Mouse (Mus musculus): ENCODE measurements around the gene Cdh24.

Gene Cdh24

GRCm38 (mm10) chr14:54605752-54606321 is 35.3 kb downstream of the Cdh24 start, which contains the start of gene 4931414P19Rik:
4931414P19Rik (minus strand) TSS chr14:54605993.
- peak; percentile 88 for DNase-seq (ENCODE audit: low spot score)

- DNase-seq (ENCODE audit: low spot score) = no peak
Observed at GRCm38 (mm10) chr14:54603686-54604085, 37.5 kb downstream of the Cdh24 start.

- DNase-seq (ENCODE audit: low spot score) = peak; percentile 98
Observed at GRCm38 (mm10) chr14:54603038-54603654, 38.0 kb downstream of the Cdh24 start.

GRCm38 (mm10) chr14:54602613-54603012 is 38.6 kb downstream of the Cdh24 start:
- no peak for DNase-seq (ENCODE audit: low spot score)

GRCm38 (mm10) chr14:54601601-54602000 is 39.6 kb downstream of the Cdh24 start:
- no peak for DNase-seq (ENCODE audit: low spot score)

- DNase-seq (ENCODE audit: low spot score) = no peak
Observed at GRCm38 (mm10) chr14:54597084-54597483, 44.1 kb downstream of the Cdh24 start.

DNA sequence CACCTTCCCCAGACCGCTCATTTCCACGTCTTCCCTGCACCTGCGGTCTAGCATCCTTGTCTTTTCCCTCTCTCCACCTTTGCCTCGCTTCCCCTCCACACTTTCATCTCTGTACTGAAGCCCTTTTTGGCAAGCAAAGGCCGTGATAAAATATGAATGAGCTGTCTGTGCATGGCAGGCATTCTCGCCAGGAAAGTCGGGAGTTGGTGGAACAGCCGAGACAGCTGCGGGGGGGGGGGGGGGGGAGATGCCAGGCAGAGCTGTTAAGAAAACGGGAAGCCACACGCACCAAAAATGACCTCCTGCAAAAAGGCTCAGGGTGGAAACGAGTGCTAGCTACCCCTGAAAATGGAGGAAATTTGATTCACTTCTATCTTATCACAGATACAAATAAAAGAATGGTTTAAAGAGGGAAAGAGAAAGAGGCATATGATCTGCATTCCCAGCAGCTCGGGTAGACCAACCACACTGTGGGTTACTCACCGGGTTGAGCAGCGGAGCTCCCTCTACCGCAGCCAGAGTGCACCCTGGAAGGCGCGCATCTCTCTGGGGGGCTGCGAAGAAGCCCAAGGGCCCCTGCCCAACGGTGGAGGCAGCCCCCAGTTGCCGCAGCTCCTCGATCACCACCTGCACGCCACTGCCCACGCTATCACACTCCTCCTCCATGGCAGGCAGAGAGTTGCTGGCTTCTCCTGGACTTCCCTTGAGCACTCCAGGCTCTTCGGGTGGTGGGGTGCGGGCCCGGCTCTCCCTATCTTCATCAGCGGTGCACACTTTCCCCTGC is 46.3 kb downstream of the Cdh24 start:
- DNase-seq (ENCODE audit: low spot score) = no peak

DNA sequence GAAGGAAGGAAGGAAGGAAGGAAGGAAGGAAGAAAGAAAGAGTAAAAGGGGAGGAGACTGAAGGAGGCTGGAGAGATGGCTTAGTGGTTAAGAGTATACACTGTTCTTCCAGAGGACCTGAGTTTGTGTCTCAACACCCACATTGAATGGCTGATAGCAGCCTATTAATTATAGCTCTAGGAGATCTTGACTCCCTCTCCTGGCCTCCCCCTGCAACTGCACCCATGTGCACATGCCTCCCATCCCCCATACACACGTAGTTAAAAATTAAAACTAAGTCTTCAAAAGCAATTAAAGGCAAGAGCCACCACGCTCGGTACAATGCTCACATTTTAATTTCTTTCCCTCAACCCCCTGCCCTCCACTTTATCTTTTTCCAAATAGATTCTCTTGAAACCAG is 47.1 kb downstream of the Cdh24 start:
- no peak for DNase-seq (ENCODE audit: low spot score)

DNA sequence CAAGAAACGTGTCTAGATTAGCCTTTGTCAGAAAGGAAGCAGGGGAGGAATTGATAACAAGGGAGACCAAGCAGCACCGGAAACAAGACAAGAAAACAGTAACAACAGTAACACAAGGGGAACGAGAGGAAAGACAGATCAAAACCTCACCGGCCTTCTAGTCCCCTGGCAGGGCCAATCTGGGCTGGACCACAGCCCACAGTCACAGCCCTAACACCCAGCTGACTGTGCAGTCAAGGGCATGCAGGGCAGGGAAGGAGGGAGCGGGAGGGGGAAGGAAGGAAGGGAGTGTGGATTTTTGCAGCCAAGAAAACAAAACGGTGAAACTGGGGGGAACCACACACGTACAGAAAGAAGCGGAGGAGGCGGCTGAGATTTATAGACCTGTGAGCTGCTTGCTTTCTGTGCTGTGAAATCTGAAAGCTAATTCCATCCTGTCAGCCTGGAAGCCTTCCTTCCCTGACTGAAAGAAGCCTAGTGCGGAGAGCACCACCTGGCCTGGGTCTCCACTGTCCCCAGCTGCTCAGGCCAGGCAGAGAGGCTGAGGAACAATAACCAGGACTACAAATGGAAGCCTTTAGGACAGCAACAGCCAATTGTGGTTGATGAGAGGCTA is 48.7 kb downstream of the Cdh24 start:
- DNase-seq (ENCODE audit: low spot score) = peak; percentile 45

GRCm38 (mm10) chr14:54591056-54591455 is 50.1 kb downstream of the Cdh24 start:
- no peak for DNase-seq (ENCODE audit: low spot score)

DNA sequence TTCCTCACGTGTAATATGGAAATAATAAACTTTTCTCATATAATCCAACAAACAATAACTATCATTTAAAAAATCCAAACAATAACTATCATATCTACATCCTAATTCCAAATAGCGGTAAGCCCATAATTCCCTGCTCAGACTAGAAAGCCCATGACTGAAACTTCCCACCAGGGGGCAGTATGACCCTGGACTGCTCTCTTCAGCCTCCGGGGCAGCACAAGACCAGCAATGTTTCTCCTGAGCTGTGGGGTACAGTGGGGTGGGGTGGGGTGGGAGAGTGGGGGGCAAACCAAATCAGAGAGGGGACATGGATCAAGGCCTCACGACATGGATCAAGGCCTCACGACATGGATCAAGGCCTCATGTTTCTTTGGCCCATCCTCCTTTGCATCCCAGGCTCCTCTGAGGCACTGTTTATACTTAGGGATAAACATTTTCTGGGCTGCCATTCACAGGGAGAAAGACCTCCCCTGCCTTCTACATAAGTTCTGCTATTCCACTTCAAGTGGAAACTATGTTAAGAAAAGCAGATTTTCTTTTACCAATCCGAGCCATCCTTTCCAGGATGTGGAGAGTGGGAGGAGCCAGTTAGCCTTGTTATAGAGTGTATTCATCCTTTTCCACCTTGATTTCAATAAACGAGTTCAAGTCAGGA is 57.4 kb downstream of the Cdh24 start:
- DNase-seq (ENCODE audit: low spot score) = no peak

DNA sequence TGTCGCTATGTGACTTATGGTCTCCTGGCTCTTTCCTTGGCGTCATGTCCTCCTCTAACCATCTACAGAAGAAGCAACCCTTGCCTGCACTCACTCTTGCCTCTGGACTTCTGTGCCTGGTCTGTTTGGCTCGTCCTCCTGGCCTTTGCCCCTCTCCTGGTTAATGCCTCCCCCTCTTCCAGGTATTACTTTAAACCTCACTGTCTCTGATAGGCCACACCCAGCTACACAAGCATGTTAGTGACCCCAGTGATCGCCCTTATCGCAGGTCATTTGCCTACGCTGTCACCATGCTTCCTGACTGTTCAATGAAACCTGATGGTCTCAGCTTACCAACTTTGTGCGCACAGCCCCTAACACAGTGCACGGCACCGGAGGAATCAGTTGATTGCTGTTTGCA is 58.6 kb downstream of the Cdh24 start:
- no peak for DNase-seq (ENCODE audit: low spot score)

All from testis, postnatal 14 days (tissue).